Comparison of ENCODE assay signal across 16 mouse cellular contexts in genomic region chr13:53003286-53003685, GRCm38 (mm10). TPM values are rescaled to one million over a fixed set of nuclear protein-coding genes. Genes with fewer than 3 reads are reported as not detected.
A peak's percentile ranks its signal among the peaks of the same experiment; 100 is the strongest.
DNase-seq lines count a peak whose midpoint lies in the region; ATAC-seq and TF ChIP-seq lines count a peak whose summit lies in the region.
"Had no signal": no experiment of that assay in that cellular context is flagged by ENCODE, and none has a peak within 500 bp of the region (broad histone marks: within the 10 kb centered on the region; RNA-seq: fewer than 3 reads in every experiment).

No protein-coding gene starts in this region.

- no peaks in the 10 kb centered on the region for H3K36me3 ChIP-seq in heart, embryonic 12.5 days
- no peaks in the 10 kb centered on the region for H3K36me3 ChIP-seq in kidney, adult 2 months (ENCODE audit: control insufficient read depth, insufficient read depth, low read length)
- H3K36me3 ChIP-seq in kidney, embryonic 15.5 days = no peaks in the 10 kb centered on the region
- H3K36me3 ChIP-seq: embryonic facial prominence, embryonic 13.5 days; hindbrain, embryonic 15.5 days; midbrain, embryonic 10.5 days had no signal

- H3K27me3 ChIP-seq in heart, embryonic 12.5 days (replicated peaks) = 0 out of 2 replicates have a peak, but pooled peaks cover 3% of the 10 kb centered on the region
- H3K27me3 ChIP-seq in kidney, adult 2 months (replicated peaks; ENCODE audit: control insufficient read depth, insufficient read depth, low read length) = no peaks in the 10 kb centered on the region
- H3K27me3 ChIP-seq in kidney, embryonic 15.5 days = no peaks in the 10 kb centered on the region
- H3K27me3 ChIP-seq: embryonic facial prominence, embryonic 13.5 days; hindbrain, embryonic 15.5 days had no signal

- TF ChIP-seq CTCF in kidney, adult 2 months (conservative IDR thresholded peaks at IDR 0.05; ENCODE audit: insufficient read depth, insufficient read length, low read depth, low read length) = no peak

- no peak for ATAC-seq in heart, embryonic 12.5 days (ENCODE audit: insufficient number of reproducible peaks, low FRiP score)
- ATAC-seq in kidney, embryonic 15.5 days (replicated peaks; ENCODE audit: low FRiP score) = no peak
- ATAC-seq: forebrain, embryonic 16.5 days had no signal

- H3K4me3 ChIP-seq in heart, embryonic 12.5 days = no peak overlapping the region
- no peak overlapping the region for H3K4me3 ChIP-seq in kidney, adult 2 months (ENCODE audit: insufficient read depth, low read depth, low read length)
- no peak overlapping the region for H3K4me3 ChIP-seq in kidney, embryonic 15.5 days (replicated peaks)
- H3K4me3 ChIP-seq: embryonic facial prominence, embryonic 13.5 days; hindbrain, embryonic 15.5 days; midbrain, embryonic 10.5 days had no signal

- WGBS in heart, embryonic 12.5 days = 53% methylated on average over 3 of the region's 3 CpGs
- 28% methylated on average over 3 of the region's 3 CpGs for WGBS in kidney, adult 2 months
- 33% methylated on average over 3 of the region's 3 CpGs for WGBS in kidney, embryonic 15.5 days

- H3K4me1 ChIP-seq in heart, embryonic 12.5 days (replicated peaks) = peaks cover 11% of the 10 kb centered on the region
- H3K4me1 ChIP-seq in kidney, adult 2 months (ENCODE audit: control insufficient read depth, insufficient read depth, low read length) = no peaks in the 10 kb centered on the region
- no peaks in the 10 kb centered on the region for H3K4me1 ChIP-seq in kidney, embryonic 15.5 days
- H3K4me1 ChIP-seq: embryonic facial prominence, embryonic 13.5 days; hindbrain, embryonic 15.5 days; midbrain, embryonic 10.5 days had no signal

- H3K9ac ChIP-seq in heart, embryonic 12.5 days = no peak overlapping the region
- no peak overlapping the region for H3K9ac ChIP-seq in kidney, embryonic 15.5 days
- H3K9ac ChIP-seq: embryonic facial prominence, embryonic 13.5 days; hindbrain, embryonic 15.5 days had no signal

- H3K4me2 ChIP-seq in heart, embryonic 12.5 days = no peak overlapping the region
- H3K4me2 ChIP-seq in kidney, embryonic 15.5 days = no peak overlapping the region
- H3K4me2 ChIP-seq: embryonic facial prominence, embryonic 13.5 days; hindbrain, embryonic 15.5 days had no signal

- no peak overlapping the region for H3K27ac ChIP-seq in heart, embryonic 12.5 days (ENCODE audit: poor library complexity, severe bottlenecking)
- peak overlapping the region; percentile 20; the same call in 1 of the 2 replicates for H3K27ac ChIP-seq in kidney, adult 2 months (ENCODE audit: insufficient read depth, low read depth, low read length)
- H3K27ac ChIP-seq in kidney, embryonic 15.5 days = no peak overlapping the region
- H3K27ac ChIP-seq: embryonic facial prominence, embryonic 13.5 days; hindbrain, embryonic 15.5 days; kidney, postnatal 0 days; midbrain, embryonic 10.5 days had no signal

- peak; percentile 35 to 52 for DNase-seq in heart, adult 18-20 months
- DNase-seq in kidney, adult 2 months = peak; percentile 67
- DNase-seq in adrenal gland, postnatal 14 days = peak; percentile 72
- peak; percentile 25 to 70 for DNase-seq in kidney, postnatal 25 days
- no peak for DNase-seq in embryo, embryonic 11 days
- DNase-seq: cerebellum, adult 9-10 months; lung, postnatal 14 days; right cerebral cortex, adult 18-20 months; thymus, adult 2 months had no signal

- no peak for TF ChIP-seq POLR2A in kidney, adult 2 months (IDR thresholded peaks at IDR 0.05; ENCODE audit: low read depth, low read length)

- H3K9me3 ChIP-seq in heart, embryonic 12.5 days (replicated peaks) = no peaks in the 10 kb centered on the region
- H3K9me3 ChIP-seq in kidney, embryonic 15.5 days (replicated peaks) = no peaks in the 10 kb centered on the region
- H3K9me3 ChIP-seq: embryonic facial prominence, embryonic 13.5 days; hindbrain, embryonic 15.5 days; midbrain, embryonic 10.5 days had no signal

RNA-seq across cellular contexts. Expression of gene Nfil3, which starts 22.4 kb away (rescaled TPM):
- 10 to 100 TPM; 33.9 to 36.7 TPM for total RNA-seq in heart, adult 18-20 months (2021)
- polyA plus RNA-seq in heart, embryonic 12.5 days (2016; fragmentation: Nextera tagmentation; extraction: Ambion mirVana) = 46.3 and 50.2 TPM in 2 replicates
- polyA plus RNA-seq in kidney, adult 2 months (2012; rRNA removed) = 4.0 and 4.2 TPM in 2 replicates
- polyA plus RNA-seq in kidney, embryonic 15.5 days (2015; fragmentation: Nextera tagmentation; extraction: Ambion mirVana) = 20.4 and 22.5 TPM in 2 replicates
- 49.1 and 87.9 TPM in 2 replicates for total RNA-seq in adrenal gland, postnatal 14 days (2021)
